Mouse (Mus musculus) cerebellum, postnatal 14 days (tissue): ENCODE results near the gene Polr2c.
"Not testable (repeated sequence)": the region's sequence is repeated elsewhere in the genome, so short reads cannot be mapped to it uniquely, and the experiment has no call there.

Experiments
- DNase-seq, 2 experiments: peaks; one replicate each; pipeline ENCODE4 v3.0.0; 2021; ENCODE audit warnings: mixed read lengths in 2 of 2

Polr2c gene

DNA sequence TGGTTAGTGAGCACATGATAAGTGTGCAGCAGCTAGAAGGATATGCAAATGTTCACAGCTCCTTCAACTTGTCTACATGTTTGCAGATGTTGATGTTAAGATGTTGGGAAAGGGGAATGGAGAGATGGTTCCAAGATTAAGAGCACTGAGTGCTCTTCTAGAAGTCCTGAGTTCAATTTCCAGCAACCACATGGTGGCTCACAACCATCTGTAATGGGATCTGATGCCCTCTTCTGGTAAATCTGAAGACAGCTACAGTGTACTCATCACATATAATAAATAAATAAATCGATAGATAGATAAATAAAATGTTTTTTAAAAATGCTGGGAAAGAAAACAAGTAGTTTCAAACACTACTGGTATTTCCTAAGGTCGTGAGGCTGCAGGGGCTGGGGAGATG is 16.1 kb upstream of the Polr2c start:
- DNase-seq: no peak

DNA sequence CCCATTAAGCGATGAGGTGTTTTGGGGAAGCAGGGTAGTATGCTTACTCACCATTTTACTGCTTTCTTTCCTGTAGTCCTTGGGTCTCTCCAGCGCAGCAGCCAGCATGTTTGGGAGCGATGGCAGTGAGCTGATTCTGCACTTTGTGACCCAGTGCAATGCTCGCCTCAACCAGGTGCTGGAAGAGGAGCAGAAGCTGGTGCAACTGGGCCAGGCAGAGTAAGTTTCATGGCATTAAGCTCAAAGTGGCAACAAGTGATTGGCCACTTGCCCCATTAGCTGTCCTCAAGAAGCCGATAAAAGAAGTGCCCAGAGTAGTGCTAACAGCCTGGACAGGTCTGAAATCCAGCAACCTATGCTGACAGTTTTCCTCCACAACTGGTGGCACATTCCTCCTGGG is 7.2 kb upstream of the Polr2c start:
- no peak for DNase-seq

- DNase-seq: not testable (repeated sequence)
Observed at GRCm38 (mm10) chr8:94854761-94855160, 2.5 kb upstream of the Polr2c start.

DNA sequence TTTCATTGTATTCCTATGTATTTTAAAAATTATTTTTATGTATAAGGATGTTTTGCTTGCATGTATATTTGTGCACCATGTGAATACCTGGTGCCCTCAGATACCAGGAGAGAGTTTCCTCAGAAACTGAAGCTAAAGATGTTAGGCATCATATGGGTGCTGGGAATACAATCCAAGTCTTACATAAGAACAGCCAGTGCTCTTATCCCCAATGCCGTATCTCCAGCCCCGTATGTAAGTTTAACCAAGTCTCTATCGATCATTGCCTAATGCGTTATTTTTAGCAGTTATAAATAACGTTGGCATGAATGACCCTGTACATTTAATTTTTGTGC is 272 bp upstream of the Polr2c start:
- DNase-seq: no peak

DNA sequence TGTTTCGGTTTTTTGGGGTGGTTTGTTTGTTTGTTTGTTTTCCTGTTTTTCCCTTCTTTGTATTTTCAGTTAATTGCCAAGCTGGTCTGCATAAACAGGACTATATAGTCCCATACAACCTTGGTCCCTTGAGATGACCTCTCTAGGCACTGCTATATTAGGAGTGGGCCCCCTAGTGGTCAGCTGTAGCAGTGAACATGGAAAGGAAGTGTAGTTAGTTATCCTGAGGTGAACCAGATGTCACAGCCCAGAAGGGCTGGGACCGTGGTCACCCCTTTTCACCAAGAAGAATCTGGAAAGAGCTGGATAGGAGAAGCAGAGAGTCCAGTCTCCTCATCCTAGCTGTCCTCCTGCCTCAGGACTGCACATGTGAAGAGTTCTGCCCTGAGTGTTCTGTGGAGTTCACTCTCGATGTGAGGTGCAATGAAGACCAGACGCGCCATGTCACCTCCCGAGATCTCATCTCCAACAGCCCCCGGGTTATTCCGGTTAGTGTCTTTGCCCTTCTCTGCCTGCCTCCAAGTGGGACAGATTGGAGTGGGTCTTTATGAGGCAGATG is 4.2 kb downstream of the Polr2c start:
- peak; percentile 67 to 80 for DNase-seq

- no peak for DNase-seq
Observed at GRCm38 (mm10) chr8:94862487-94863220, 5.4 kb downstream of the Polr2c start.

- no peak for DNase-seq
Observed at GRCm38 (mm10) chr8:94863897-94864673, 6.8 kb downstream of the Polr2c start.

GRCm38 (mm10) chr8:94865292-94865691 is 8.0 kb downstream of the Polr2c start:
- no peak for DNase-seq

DNA sequence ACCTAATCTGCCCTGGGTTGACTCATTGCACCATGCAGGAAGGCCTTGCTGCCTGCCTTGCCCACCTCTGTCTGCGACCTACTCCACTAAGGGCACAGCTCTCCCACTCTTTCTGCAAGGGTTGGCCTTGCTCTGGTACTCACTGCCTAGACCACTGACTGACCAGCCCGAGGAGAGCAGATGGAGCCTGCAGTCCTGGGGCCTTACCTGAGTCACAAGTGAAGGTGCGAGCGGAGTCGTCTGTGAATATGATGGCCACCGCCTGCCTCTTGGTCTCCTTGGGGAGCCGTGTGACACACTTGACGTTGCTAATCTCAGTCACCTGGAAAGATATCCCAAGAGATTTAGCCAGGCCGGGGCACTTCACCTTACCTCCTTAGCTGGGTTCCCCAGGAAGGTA is 9.7 kb downstream of the Polr2c start:
- no peak for DNase-seq

- DNase-seq: no peak
Observed at GRCm38 (mm10) chr8:94869146-94869545, 11.9 kb downstream of the Polr2c start.

DNA sequence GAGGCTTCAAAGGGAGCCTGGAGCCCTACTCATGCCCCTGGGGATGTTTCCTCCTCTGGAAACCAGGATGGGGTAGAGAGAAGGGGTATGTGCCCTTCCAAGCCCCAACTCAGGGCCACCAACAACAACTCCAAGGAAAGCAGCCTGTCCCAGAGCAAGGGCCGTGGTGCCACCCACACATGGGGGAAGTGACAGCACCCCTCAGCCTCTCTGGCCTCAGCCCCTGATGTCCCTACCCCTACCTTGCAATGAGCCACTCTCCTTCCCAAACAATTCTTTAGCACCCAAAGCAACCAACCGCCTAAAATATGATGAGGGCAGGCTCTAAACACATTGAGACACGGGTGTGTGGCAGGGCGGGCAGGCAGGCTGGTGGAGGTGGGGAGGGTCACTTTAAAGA is 12.8 kb downstream of the Polr2c start:
- no peak for DNase-seq

DNA sequence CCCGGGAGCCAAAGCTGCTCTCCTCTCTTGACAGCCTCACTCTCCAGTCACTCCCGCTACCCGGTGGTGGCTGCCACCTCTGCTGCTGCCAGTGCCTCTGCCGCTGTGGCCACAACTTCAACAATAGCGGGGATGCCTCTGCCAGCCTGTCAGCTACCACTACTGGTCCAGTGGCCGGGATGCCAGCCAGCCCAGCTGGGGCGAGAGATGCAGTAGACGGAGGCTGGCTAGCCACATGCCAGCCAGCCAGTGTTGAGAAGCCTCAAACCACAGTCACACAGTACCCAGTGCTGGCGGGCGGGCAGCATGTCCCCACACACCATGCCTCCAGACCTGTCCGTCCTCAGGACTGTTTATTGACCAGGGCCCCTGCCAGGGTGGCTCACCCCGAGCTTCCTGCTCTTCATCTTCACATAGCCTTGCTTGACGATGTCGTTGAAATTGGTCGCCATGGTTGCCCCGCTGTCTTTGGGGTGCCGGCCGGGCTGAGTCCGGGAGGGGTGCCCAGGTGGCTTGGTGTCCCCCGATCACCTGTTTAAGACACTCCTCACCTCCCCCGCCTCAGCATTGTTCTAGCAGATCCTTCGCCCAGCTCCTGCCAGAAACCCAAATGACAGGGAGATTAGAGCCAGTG is 13.3 kb downstream of the Polr2c start:
- peak; percentile 68 to 80 for DNase-seq

DNA sequence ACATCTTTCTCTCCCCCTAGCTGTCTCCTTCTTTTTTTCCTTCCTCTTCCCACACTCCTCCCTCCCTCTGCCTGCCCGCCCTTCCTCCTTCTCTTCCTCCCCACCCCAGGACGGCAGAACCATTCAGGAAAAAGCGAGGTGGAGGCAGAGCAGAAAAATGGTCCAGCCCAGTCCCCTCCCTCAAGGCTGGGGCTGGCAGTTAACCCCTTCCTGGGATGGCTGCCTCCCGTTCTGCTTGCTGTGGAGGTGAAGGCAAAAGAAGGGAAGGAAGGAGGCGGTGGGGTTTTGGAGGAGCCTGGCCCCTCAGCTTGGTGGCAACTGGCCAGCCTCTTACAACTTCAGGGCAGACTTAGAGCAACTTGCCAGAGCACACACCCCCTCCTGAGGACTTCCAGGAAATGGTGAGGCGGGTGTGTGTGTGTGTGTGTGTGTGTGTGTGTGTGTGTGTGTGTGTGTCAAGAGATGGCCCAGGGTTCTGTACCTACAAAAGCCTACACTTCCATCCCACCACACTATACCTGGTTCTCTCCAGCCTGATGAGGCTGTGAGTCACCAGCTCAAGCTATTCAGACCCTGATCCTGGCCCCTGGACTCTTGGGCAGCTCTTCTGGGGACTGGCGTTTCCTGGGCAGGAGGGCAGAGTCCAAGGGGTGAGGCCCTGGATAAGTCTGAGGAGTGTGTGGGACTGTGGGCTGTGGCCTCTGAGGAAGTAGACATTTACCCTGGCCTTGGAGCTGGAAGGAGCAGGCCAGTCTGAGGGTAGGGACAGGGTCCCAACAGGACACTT is 14.1 kb downstream of the Polr2c start:
- DNase-seq: peak; percentile 77 to 80

DNA sequence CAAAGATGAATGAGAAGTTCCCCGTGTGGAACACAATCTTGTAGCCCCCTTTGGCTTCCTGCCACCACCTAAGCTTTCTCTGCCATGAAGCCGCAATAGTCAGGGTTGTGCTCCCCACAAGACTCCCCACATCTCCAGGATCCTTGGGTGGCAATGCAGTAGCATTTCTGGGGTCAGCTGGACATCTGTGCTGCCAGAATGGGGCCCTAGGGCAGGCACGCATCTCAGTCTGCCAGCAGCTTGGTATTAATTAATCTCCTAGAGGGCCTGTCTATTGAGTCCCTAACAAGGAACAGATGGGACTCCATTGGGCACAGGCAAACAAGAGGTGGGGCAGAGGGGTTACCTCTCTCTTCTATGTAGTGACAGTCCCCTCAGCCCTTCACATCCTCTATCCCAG is 14.9 kb downstream of the Polr2c start:
- peak in 1 of 2 experiments; percentile 39 for DNase-seq

DNA sequence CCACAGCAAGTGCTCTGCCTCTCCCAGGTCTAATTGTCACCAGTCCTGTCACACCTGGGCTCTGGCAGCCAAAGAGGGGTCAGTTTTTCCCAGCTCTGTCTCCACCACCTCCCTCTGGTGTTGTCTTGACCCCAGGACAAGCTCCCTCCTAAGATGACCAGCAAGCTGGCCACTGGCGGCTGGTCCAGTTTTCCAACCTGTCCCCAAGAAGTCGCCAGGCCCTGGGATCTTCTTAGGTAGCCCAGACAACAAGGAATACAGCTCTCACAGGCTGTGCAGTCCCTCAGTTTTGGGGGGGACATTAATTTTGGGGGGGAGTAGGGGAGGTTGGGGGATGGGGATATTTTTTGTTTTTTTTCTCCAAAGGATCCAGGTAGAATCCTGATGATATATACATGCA is 15.3 kb downstream of the Polr2c start:
- no peak for DNase-seq

GRCm38 (mm10) chr8:94874358-94874757 is 17.1 kb downstream of the Polr2c start:
- peak; percentile 75 to 83 for DNase-seq

DNA sequence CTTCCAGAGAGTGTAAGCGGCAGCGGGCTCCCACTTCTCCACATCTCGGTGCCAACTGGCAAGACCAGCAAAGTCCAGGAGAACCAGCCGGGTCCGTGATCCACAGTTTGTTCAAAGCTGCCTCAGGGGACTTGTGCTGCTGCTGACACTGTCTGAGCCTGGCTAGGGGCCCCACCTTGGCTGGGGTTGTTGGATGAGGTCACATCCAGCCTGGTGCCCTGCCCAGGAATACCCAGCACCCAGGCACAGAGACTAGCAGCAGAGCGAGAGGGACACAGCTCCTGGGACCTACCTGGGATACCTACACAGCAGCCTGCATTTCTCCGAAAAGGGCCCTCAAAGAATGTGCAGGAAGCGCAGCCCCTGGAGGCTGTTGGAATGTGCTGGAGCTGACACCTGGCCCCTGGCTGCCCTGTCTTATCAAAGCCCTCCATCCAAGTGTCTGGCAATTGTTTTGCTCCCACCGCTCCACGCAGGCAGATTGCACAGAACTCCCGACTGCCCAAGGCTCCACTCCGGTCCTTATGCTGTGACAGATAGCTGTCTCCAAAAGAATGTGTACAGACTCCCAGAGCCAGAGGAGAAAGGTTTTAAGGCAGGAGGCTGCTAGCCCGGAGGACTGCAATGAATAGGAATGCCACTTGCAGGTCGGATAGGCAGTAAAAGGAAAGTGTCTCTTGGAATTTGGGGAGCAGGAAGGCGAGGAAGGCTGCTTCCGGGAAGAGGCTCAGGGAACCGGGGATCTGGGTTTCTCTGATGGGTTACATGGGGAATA is 18.0 kb downstream of the Polr2c start:
- DNase-seq: peak; percentile 35 to 48

- DNase-seq: no peak
Observed at GRCm38 (mm10) chr8:94875871-94876150, 18.6 kb downstream of the Polr2c start.

GRCm38 (mm10) chr8:94876197-94876730 is 19.0 kb downstream of the Polr2c start, which contains the start of gene Dok4:
TSS of gene Dok4 (minus strand) at chr8:94876330.
- peak; percentile 84 to 85 for DNase-seq

GRCm38 (mm10) chr8:94876820-94877219 is 19.6 kb downstream of the Polr2c start:
- DNase-seq: no peak

DNA sequence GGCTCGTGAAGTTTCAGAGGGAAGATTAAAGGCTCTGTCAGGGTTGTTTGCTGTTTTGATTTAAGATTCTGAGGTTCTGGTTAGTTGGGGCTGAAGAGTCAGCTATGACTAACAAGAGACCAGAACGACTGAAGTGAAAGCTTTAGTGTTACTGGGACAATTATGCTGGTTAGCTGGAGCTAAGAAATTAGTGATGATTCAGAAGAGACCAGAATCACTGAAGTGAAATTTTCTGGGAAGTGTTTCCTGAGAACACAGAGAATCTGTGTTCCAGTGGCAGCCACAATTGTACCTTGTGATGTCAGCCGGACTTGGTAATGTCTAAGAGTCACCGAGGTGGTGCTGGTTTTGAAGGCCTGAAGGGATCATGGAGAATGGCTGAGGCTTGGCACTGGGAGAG is 23.5 kb downstream of the Polr2c start:
- DNase-seq: no peak
